In the genomic region with DNA sequence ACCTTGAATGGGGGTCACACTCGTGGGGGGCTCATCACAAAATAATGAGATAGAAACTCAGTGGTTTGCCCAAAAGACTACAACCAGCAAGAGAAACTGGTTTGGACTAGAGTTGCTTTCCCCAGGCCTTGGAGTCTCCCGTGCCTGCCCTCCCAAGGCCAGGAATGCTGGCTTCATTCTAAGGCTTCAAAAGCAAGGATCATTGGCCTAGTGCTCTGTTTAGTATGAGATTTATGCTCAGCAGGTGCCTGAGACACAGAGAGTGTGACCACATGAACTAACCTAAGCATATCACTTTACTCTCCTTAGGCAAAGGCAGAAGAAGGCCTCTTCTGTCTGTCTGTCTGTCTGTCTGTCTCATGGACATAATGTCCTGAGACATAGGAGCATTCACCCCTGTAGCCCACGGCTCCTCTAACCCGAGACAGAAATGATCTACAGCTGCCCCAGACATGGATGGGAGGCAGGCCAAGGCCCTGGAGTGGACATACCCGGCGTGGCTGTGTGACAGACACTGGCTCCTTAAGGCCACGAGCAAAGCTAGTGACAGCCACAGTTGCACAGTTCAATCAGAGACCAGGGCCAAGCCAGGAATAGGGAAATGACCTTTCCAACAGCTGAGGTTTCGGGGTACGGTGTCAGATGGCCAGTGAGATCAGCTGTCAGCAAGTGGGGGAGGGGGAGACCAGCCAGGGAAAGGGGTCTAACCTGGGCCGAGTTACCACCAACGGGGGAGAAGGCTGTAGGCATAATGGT, we compare ENCODE assay signal across 24 mouse cellular contexts. TPM values are rescaled to one million over a fixed set of nuclear protein-coding genes. Genes with fewer than 3 reads are reported as not detected.
DNase-seq lines count a peak whose midpoint lies in the region; ATAC-seq lines count a peak whose summit lies in the region.
"Had no signal": no experiment of that assay in that cellular context is flagged by ENCODE, and none has a peak within 500 bp of the region (broad histone marks: within the 10 kb centered on the region; RNA-seq: fewer than 3 reads in every experiment).

No protein-coding gene starts in this region.

- no peak overlapping the region for H3K27ac ChIP-seq in midbrain, embryonic 12.5 days (replicated peaks)
- H3K27ac ChIP-seq in midbrain, embryonic 14.5 days (replicated peaks; ENCODE audit: low read depth, low read length) = no peak overlapping the region
- peak overlapping the region; percentile 57; the same call in 1 of the 2 replicates for H3K27ac ChIP-seq in stomach, embryonic 16.5 days (ENCODE audit: low read length)
- no peak overlapping the region for H3K27ac ChIP-seq in midbrain, embryonic 15.5 days
- H3K27ac ChIP-seq: forebrain, embryonic 10.5 days; midbrain, embryonic 13.5 days had no signal

- no peaks in the 10 kb centered on the region for H3K27me3 ChIP-seq in midbrain, embryonic 12.5 days
- no peaks in the 10 kb centered on the region for H3K27me3 ChIP-seq in midbrain, embryonic 14.5 days (ENCODE audit: control insufficient read depth, insufficient read depth, low read length)
- no peaks in the 10 kb centered on the region for H3K27me3 ChIP-seq in stomach, embryonic 16.5 days (ENCODE audit: control insufficient read depth, insufficient read depth, low read length)
- no peaks in the 10 kb centered on the region for H3K27me3 ChIP-seq in midbrain, embryonic 15.5 days (replicated peaks)
- H3K27me3 ChIP-seq: CH12.LX; midbrain, embryonic 13.5 days had no signal

- no peak for DNase-seq in midbrain, embryonic 14.5 days
- DNase-seq in adrenal gland, postnatal 36 days = peak; percentile 64 to 70
- DNase-seq in gastrocnemius, postnatal 25 days = peak; percentile 86
- DNase-seq: heart, adult 18-20 months; kidney, adult 8-10 months; kidney, postnatal 4 days; liver; liver, postnatal 0 days; thymus, postnatal 4 days had no signal

- no peak overlapping the region for H3K4me3 ChIP-seq in midbrain, embryonic 12.5 days
- H3K4me3 ChIP-seq in midbrain, embryonic 14.5 days (replicated peaks; ENCODE audit: low read depth, low read length) = no peak overlapping the region
- H3K4me3 ChIP-seq in stomach, embryonic 16.5 days (replicated peaks; ENCODE audit: low read length) = no peak overlapping the region
- no peak overlapping the region for H3K4me3 ChIP-seq in midbrain, embryonic 15.5 days
- H3K4me3 ChIP-seq: forebrain, embryonic 10.5 days; midbrain, embryonic 13.5 days had no signal

- 88% methylated on average over 11 of the region's 11 CpGs for WGBS in midbrain, embryonic 12.5 days
- 93% methylated on average over 11 of the region's 11 CpGs for WGBS in midbrain, embryonic 14.5 days
- WGBS in stomach, embryonic 16.5 days = 77% methylated on average over 11 of the region's 11 CpGs
- WGBS in midbrain, embryonic 15.5 days = 87% methylated on average over 11 of the region's 11 CpGs

- no peak overlapping the region for H3K4me2 ChIP-seq in midbrain, embryonic 12.5 days (replicated peaks)
- H3K4me2 ChIP-seq in midbrain, embryonic 14.5 days (ENCODE audit: low read length) = no peak overlapping the region
- no peak overlapping the region for H3K4me2 ChIP-seq in stomach, embryonic 16.5 days (ENCODE audit: low read depth, low read length)
- H3K4me2 ChIP-seq in midbrain, embryonic 15.5 days = no peak overlapping the region
- H3K4me2 ChIP-seq: midbrain, embryonic 13.5 days had no signal

- no peak for ATAC-seq in midbrain, embryonic 12.5 days (ENCODE audit: low FRiP score, low read depth)
- no peak for ATAC-seq in midbrain, embryonic 14.5 days (ENCODE audit: low FRiP score, low TSS enrichment)
- no peak for ATAC-seq in stomach, embryonic 16.5 days (ENCODE audit: insufficient read depth, low FRiP score)
- no peak for ATAC-seq in midbrain, embryonic 15.5 days (replicated peaks)
- ATAC-seq in megakaryocyte progenitor cell, adult 5-6 weeks (replicated peaks; ENCODE audit: poor library complexity) = no peak
- ATAC-seq: inflammation-experienced regulatory T-cells, adult 6 months; liver, postnatal 0 days; midbrain, embryonic 13.5 days had no signal

- peaks cover 37% of the 10 kb centered on the region for H3K36me3 ChIP-seq in midbrain, embryonic 12.5 days
- no peaks in the 10 kb centered on the region for H3K36me3 ChIP-seq in midbrain, embryonic 14.5 days (ENCODE audit: control insufficient read depth, insufficient read depth, low read length)
- H3K36me3 ChIP-seq in stomach, embryonic 16.5 days (ENCODE audit: control insufficient read depth, insufficient read depth, low read length) = peaks cover 1% of the 10 kb centered on the region; the same call in 1 of the 2 replicates
- no peaks in the 10 kb centered on the region for H3K36me3 ChIP-seq in midbrain, embryonic 15.5 days (replicated peaks)

- 0 out of 2 replicates have a peak overlapping the region, but pooled peaks have one; percentile 28 for H3K9ac ChIP-seq in midbrain, embryonic 12.5 days (replicated peaks)
- no peak overlapping the region for H3K9ac ChIP-seq in midbrain, embryonic 14.5 days (replicated peaks; ENCODE audit: low read length)
- no peak overlapping the region for H3K9ac ChIP-seq in stomach, embryonic 16.5 days (ENCODE audit: low read length)
- no peak overlapping the region for H3K9ac ChIP-seq in midbrain, embryonic 15.5 days
- H3K9ac ChIP-seq: liver, postnatal 0 days; midbrain, embryonic 13.5 days had no signal

- peaks cover 25% of the 10 kb centered on the region for H3K4me1 ChIP-seq in midbrain, embryonic 12.5 days
- peaks cover 18% of the 10 kb centered on the region for H3K4me1 ChIP-seq in midbrain, embryonic 14.5 days (ENCODE audit: control insufficient read depth, insufficient read depth, low read length)
- peaks cover 24% of the 10 kb centered on the region for H3K4me1 ChIP-seq in stomach, embryonic 16.5 days (ENCODE audit: control insufficient read depth, insufficient read depth, low read length)
- peaks cover 23% of the 10 kb centered on the region for H3K4me1 ChIP-seq in midbrain, embryonic 15.5 days

- no peaks in the 10 kb centered on the region for H3K9me3 ChIP-seq in midbrain, embryonic 12.5 days
- no peaks in the 10 kb centered on the region for H3K9me3 ChIP-seq in midbrain, embryonic 14.5 days (ENCODE audit: control insufficient read depth, low read length)
- no peaks in the 10 kb centered on the region for H3K9me3 ChIP-seq in stomach, embryonic 16.5 days (replicated peaks; ENCODE audit: control insufficient read depth, low read length)
- no peaks in the 10 kb centered on the region for H3K9me3 ChIP-seq in midbrain, embryonic 15.5 days
- H3K9me3 ChIP-seq: forebrain, embryonic 10.5 days; midbrain, embryonic 13.5 days had no signal

RNA-seq across cellular contexts. Expression of a gene that starts 4.8 kb away (rescaled TPM):
- 19.3 and 20.0 TPM in 2 replicates for polyA plus RNA-seq in midbrain, embryonic 12.5 days (2016; fragmentation: Nextera tagmentation; extraction: Ambion mirVana)
- polyA plus RNA-seq in midbrain, embryonic 14.5 days (2014; fragmentation: Nextera tagmentation; extraction: Ambion mirVana) = 51.6 and 72.4 TPM in 2 replicates
- 10 to 100 TPM; 15.3 to 21.2 TPM for total RNA-seq in adrenal gland, postnatal 36 days (2021)
- 10 to 100 TPM; 50.5 to 55.3 TPM for total RNA-seq in gastrocnemius, postnatal 25 days (2021)
- polyA plus RNA-seq in stomach, embryonic 16.5 days (2015; fragmentation: Nextera tagmentation; extraction: Ambion mirVana) = 1.1 and 1.3 TPM in 2 replicates
- 60.4 and 65.4 TPM in 2 replicates for polyA plus RNA-seq in midbrain, embryonic 15.5 days (2015; fragmentation: Nextera tagmentation; extraction: Ambion mirVana)
- not detected in 2 replicates for total RNA-seq in megakaryocyte progenitor cell, adult 5-6 weeks (2015)
- total RNA-seq in megakaryocyte progenitor cell, adult 5-6 weeks (2017) = not detected in 2 replicates
- polyA plus RNA-seq: inflammation-experienced regulatory T-cells, adult 6 months had no signal

RNA-seq across cellular contexts. Expression of a gene that starts 10.0 kb away (rescaled TPM):
- 315 and 323 TPM in 2 replicates for polyA plus RNA-seq in midbrain, embryonic 12.5 days (2016; fragmentation: Nextera tagmentation; extraction: Ambion mirVana)
- 210 and 212 TPM in 2 replicates for polyA plus RNA-seq in midbrain, embryonic 14.5 days (2014; fragmentation: Nextera tagmentation; extraction: Ambion mirVana)
- 10 to 100 TPM; 81.0 to 86.5 TPM for total RNA-seq in adrenal gland, postnatal 36 days (2021)
- total RNA-seq in gastrocnemius, postnatal 25 days (2021) = 10 to 100 TPM; 21.7 to 26.8 TPM
- polyA plus RNA-seq in stomach, embryonic 16.5 days (2015; fragmentation: Nextera tagmentation; extraction: Ambion mirVana) = 180 and 192 TPM in 2 replicates
- 191 and 192 TPM in 2 replicates for polyA plus RNA-seq in midbrain, embryonic 15.5 days (2015; fragmentation: Nextera tagmentation; extraction: Ambion mirVana)
- 209 and 216 TPM in 2 replicates for total RNA-seq in megakaryocyte progenitor cell, adult 5-6 weeks (2015)
- total RNA-seq in megakaryocyte progenitor cell, adult 5-6 weeks (2017) = 113 and 131 TPM in 2 replicates

RNA-seq across cellular contexts. Expression of a gene that starts 21.0 kb away (rescaled TPM):
- 0.64 and 0.65 TPM in 2 replicates for polyA plus RNA-seq in midbrain, embryonic 12.5 days (2016; fragmentation: Nextera tagmentation; extraction: Ambion mirVana)
- 0.22 and 0.24 TPM in 2 replicates for polyA plus RNA-seq in midbrain, embryonic 14.5 days (2014; fragmentation: Nextera tagmentation; extraction: Ambion mirVana)
- total RNA-seq in adrenal gland, postnatal 36 days (2021) = under 1 TPM; 0.46 to 0.70 TPM
- total RNA-seq in gastrocnemius, postnatal 25 days (2021) = under 1 TPM; 0.20 to 0.62 TPM
- 0.27 and 0.47 TPM in 2 replicates for polyA plus RNA-seq in stomach, embryonic 16.5 days (2015; fragmentation: Nextera tagmentation; extraction: Ambion mirVana)
- polyA plus RNA-seq in midbrain, embryonic 15.5 days (2015; fragmentation: Nextera tagmentation; extraction: Ambion mirVana) = 0.37 and 0.57 TPM in 2 replicates
- total RNA-seq in megakaryocyte progenitor cell, adult 5-6 weeks (2015) = 0.34 and 0.42 TPM in 2 replicates
- 0.14 TPM in 1 of 2 replicates, not detected in the other for total RNA-seq in megakaryocyte progenitor cell, adult 5-6 weeks (2017)

RNA-seq across cellular contexts. Expression of a gene that starts 25.6 kb away (rescaled TPM):
- 125 and 126 TPM in 2 replicates for polyA plus RNA-seq in midbrain, embryonic 12.5 days (2016; fragmentation: Nextera tagmentation; extraction: Ambion mirVana)
- 218 and 255 TPM in 2 replicates for polyA plus RNA-seq in midbrain, embryonic 14.5 days (2014; fragmentation: Nextera tagmentation; extraction: Ambion mirVana)
- total RNA-seq in adrenal gland, postnatal 36 days (2021) = 100 to 1,000 TPM in 1 of 2 experiments, 10 to 100 TPM in 1; 88.9 to 157 TPM
- total RNA-seq in gastrocnemius, postnatal 25 days (2021) = 10 to 100 TPM; 63.8 to 69.0 TPM
- polyA plus RNA-seq in stomach, embryonic 16.5 days (2015; fragmentation: Nextera tagmentation; extraction: Ambion mirVana) = 60.6 and 65.9 TPM in 2 replicates
- polyA plus RNA-seq in midbrain, embryonic 15.5 days (2015; fragmentation: Nextera tagmentation; extraction: Ambion mirVana) = 201 and 224 TPM in 2 replicates
- total RNA-seq in megakaryocyte progenitor cell, adult 5-6 weeks (2015) = 25.4 and 32.4 TPM in 2 replicates
- total RNA-seq in megakaryocyte progenitor cell, adult 5-6 weeks (2017) = 11.8 and 15.1 TPM in 2 replicates

RNA-seq across cellular contexts. Expression of a gene that starts 29.1 kb away (rescaled TPM):
- polyA plus RNA-seq in midbrain, embryonic 12.5 days (2016; fragmentation: Nextera tagmentation; extraction: Ambion mirVana) = not detected in 2 replicates
- polyA plus RNA-seq in midbrain, embryonic 14.5 days (2014; fragmentation: Nextera tagmentation; extraction: Ambion mirVana) = not detected in 2 replicates
- not detected for total RNA-seq in adrenal gland, postnatal 36 days (2021)
- not detected for total RNA-seq in gastrocnemius, postnatal 25 days (2021)
- polyA plus RNA-seq in stomach, embryonic 16.5 days (2015; fragmentation: Nextera tagmentation; extraction: Ambion mirVana) = not detected in 2 replicates
- not detected in 2 replicates for polyA plus RNA-seq in midbrain, embryonic 15.5 days (2015; fragmentation: Nextera tagmentation; extraction: Ambion mirVana)
- total RNA-seq in megakaryocyte progenitor cell, adult 5-6 weeks (2015) = not detected in 2 replicates
- not detected in 2 replicates for total RNA-seq in megakaryocyte progenitor cell, adult 5-6 weeks (2017)
- total RNA-seq: CH12.LX; heart, adult 18-20 months; layer of hippocampus, postnatal 10 days had no signal
- polyA plus RNA-seq: cerebellum, adult 2 months; embryonic facial prominence, embryonic 14.5 days; forebrain, embryonic 10.5 days; frontal cortex, adult 2 months; heart, embryonic 16.5 days; hindbrain, embryonic 11.5 days; inflammation-experienced regulatory T-cells, adult 6 months; liver, postnatal 0 days; midbrain, embryonic 13.5 days; neural tube, embryonic 11.5 days had no signal
